Mouse (Mus musculus) liver, embryonic 15.5 days (tissue): ENCODE measurements around the gene Gm4778. TPM values are rescaled to one million over a fixed set of nuclear protein-coding genes. Genes with fewer than 3 reads are reported as not detected.

ENCODE experiments used
- polyA plus RNA-seq: library from polyadenylated mRNA; unstranded; fragments of >200 nt; fragmentation: Nextera tagmentation; extraction: Ambion mirVana; gene quantifications from 2 replicates; pipeline ENCODE4 v1.2.1, GENCODE M21; 2015

Gm4778 gene
- polyA plus RNA-seq, 1 experiment from 2014 or later = not detected

Other genes starting within 250 kb of the Gm4778 start
- gene Gm9125, start 209.2 kb upstream of the Gm4778 start, polyA plus RNA-seq = not detected in 2 replicates
- gene Gm10697, start 191.4 kb upstream of the Gm4778 start, polyA plus RNA-seq = not detected in 2 replicates
- gene Gm10696, start 85.8 kb upstream of the Gm4778 start, polyA plus RNA-seq = not detected in 2 replicates
- gene Gm5286, start 67.3 kb upstream of the Gm4778 start, polyA plus RNA-seq = not detected in 2 replicates
- 3.4 and 3.7 TPM in 2 replicates for gene Them4, start 46.1 kb downstream of the Gm4778 start, polyA plus RNA-seq
- not detected in 2 replicates for gene Them5, start 78.1 kb downstream of the Gm4778 start, polyA plus RNA-seq
- gene C2cd4d, start 98.4 kb downstream of the Gm4778 start, polyA plus RNA-seq = 0.06 and 0.17 TPM in 2 replicates
- 1.1 and 1.4 TPM in 2 replicates for gene Rorc, start 108.8 kb downstream of the Gm4778 start, polyA plus RNA-seq
- gene Lingo4, start 134.5 kb downstream of the Gm4778 start, polyA plus RNA-seq = 0.02 TPM in 1 of 2 replicates, not detected in the other
- gene Tdrkh, start 149.2 kb downstream of the Gm4778 start, polyA plus RNA-seq = 8.7 and 9.9 TPM in 2 replicates
- gene Mrpl9, start 179.3 kb downstream of the Gm4778 start, polyA plus RNA-seq = 33.0 and 35.5 TPM in 2 replicates
- 0.17 and 0.44 TPM in 2 replicates for gene Oaz3, start 179.9 kb downstream of the Gm4778 start, polyA plus RNA-seq
- 0.24 and 0.54 TPM in 2 replicates for gene Celf3, start 214.3 kb downstream of the Gm4778 start, polyA plus RNA-seq
- gene Riiad1, start 216.3 kb downstream of the Gm4778 start, polyA plus RNA-seq = 0.35 TPM in 1 of 2 replicates, not detected in the other